In the genomic region with DNA sequence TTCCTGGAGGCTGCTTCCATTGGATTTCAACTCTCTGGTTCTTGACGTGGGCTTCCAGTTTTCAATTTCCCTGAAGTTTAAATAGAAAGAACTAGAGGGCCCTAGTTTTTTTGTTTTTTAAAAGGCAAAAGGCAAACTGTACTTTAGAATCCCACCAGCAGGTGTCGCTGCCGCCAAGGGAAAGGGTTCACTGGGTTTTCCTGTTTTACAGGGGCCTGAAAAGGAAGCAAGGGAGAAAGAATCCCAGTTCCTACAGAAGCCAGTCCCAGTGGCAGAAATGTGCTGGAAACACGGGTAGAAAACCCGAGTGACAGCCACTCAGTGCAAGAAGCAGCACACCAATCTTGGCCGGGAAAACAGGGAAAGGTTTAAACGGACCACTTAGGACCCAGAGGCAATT, we compare ENCODE assay signal across 8 mouse cellular contexts. TPM values are rescaled to one million over a fixed set of nuclear protein-coding genes. Genes with fewer than 3 reads are reported as not detected.
DNase-seq lines count a peak whose midpoint lies in the region; ATAC-seq and TF ChIP-seq lines count a peak whose summit lies in the region.

No protein-coding gene starts in this region.

- DNase-seq in midbrain, embryonic 10.5 days (ENCODE audit: low spot score): peak; percentile 80
- peak; percentile 77 for DNase-seq in hindlimb bud, embryonic 11.5 days (ENCODE audit: extremely low spot score, low read depth, low spot score)
- peak; percentile 95 for DNase-seq in limb, embryonic 11.5 days (ENCODE audit: low spot score)
- peak; percentile 84 to 93 for DNase-seq in right cerebral cortex, adult 2 months (ENCODE audit: low spot score in 2 of 2)
- peak; percentile 64 for DNase-seq in urinary bladder, postnatal 10 days (ENCODE audit: low spot score)

- no peaks in the 10 kb centered on the region for H3K36me3 ChIP-seq in midbrain, embryonic 10.5 days
- H3K36me3 ChIP-seq in midbrain, embryonic 15.5 days (replicated peaks): no peaks in the 10 kb centered on the region
- no peaks in the 10 kb centered on the region for H3K36me3 ChIP-seq in limb, embryonic 11.5 days (ENCODE audit: control insufficient read depth, insufficient read depth, low read length)

- peaks cover 2% of the 10 kb centered on the region; the same call in 1 of the 2 replicates for H3K4me1 ChIP-seq in midbrain, embryonic 10.5 days
- H3K4me1 ChIP-seq in midbrain, embryonic 15.5 days: peaks cover 3% of the 10 kb centered on the region
- H3K4me1 ChIP-seq in bone marrow, adult 2 months (ENCODE audit: control insufficient read depth, insufficient read depth, low read length): no peaks in the 10 kb centered on the region
- no peaks in the 10 kb centered on the region for H3K4me1 ChIP-seq in limb, embryonic 11.5 days (ENCODE audit: control insufficient read depth, insufficient read depth, low read length)

- TF ChIP-seq POLR2A in bone marrow, adult 2 months (IDR thresholded peaks at IDR 0.05; ENCODE audit: borderline replicate concordance, control insufficient read depth, low read depth, low read length): no peak

- no peak overlapping the region for H3K4me3 ChIP-seq in midbrain, embryonic 10.5 days
- H3K4me3 ChIP-seq in midbrain, embryonic 15.5 days: no peak overlapping the region
- H3K4me3 ChIP-seq in bone marrow, adult 2 months (replicated peaks; ENCODE audit: control insufficient read depth, low read depth, low read length): no peak overlapping the region
- H3K4me3 ChIP-seq in limb, embryonic 11.5 days (ENCODE audit: low read depth, low read length): no peak overlapping the region

- H3K27me3 ChIP-seq in midbrain, embryonic 10.5 days (ENCODE audit: low read depth, poor library complexity, severe bottlenecking): no peaks in the 10 kb centered on the region
- no peaks in the 10 kb centered on the region for H3K27me3 ChIP-seq in midbrain, embryonic 15.5 days (replicated peaks)
- no peaks in the 10 kb centered on the region for H3K27me3 ChIP-seq in limb, embryonic 11.5 days (ENCODE audit: control insufficient read depth, insufficient read depth, low read length)

- H3K9me3 ChIP-seq in midbrain, embryonic 10.5 days (replicated peaks): no peaks in the 10 kb centered on the region
- no peaks in the 10 kb centered on the region for H3K9me3 ChIP-seq in midbrain, embryonic 15.5 days
- no peaks in the 10 kb centered on the region for H3K9me3 ChIP-seq in limb, embryonic 11.5 days (ENCODE audit: control insufficient read depth, low read length)

- no peak overlapping the region for H3K4me2 ChIP-seq in midbrain, embryonic 15.5 days
- no peak overlapping the region for H3K4me2 ChIP-seq in limb, embryonic 11.5 days (ENCODE audit: low read depth, severe bottlenecking)

- WGBS in midbrain, embryonic 10.5 days: 11% methylated on average over 7 of the region's 7 CpGs
- WGBS in midbrain, embryonic 15.5 days: 10% methylated on average over 7 of the region's 7 CpGs
- 24% methylated on average over 7 of the region's 7 CpGs for WGBS in bone marrow, adult 2 months
- 10% methylated on average over 7 of the region's 7 CpGs for WGBS in limb, embryonic 11.5 days

- ATAC-seq in midbrain, embryonic 15.5 days (replicated peaks): no peak
- peak; percentile 70 for ATAC-seq in erythroblast, adult 5-6 weeks (replicated peaks; ENCODE audit: low FRiP score, poor library complexity, severe bottlenecking)
- ATAC-seq in limb, embryonic 11.5 days (ENCODE audit: insufficient number of reproducible peaks, low FRiP score, low TSS enrichment, low read depth): no peak

- TF ChIP-seq CTCF in bone marrow, adult 2 months (IDR thresholded peaks at IDR 0.05; ENCODE audit: control insufficient read depth, insufficient read depth, low read length): peak; percentile 79

- H3K27ac ChIP-seq in midbrain, embryonic 10.5 days (replicated peaks): no peak overlapping the region
- H3K27ac ChIP-seq in midbrain, embryonic 15.5 days: no peak overlapping the region
- no peak overlapping the region for H3K27ac ChIP-seq in bone marrow, adult 2 months (ENCODE audit: control insufficient read depth, insufficient read depth, low read depth, low read length, poor library complexity)
- no peak overlapping the region for H3K27ac ChIP-seq in limb, embryonic 11.5 days (replicated peaks; ENCODE audit: low read depth, low read length)

- H3K9ac ChIP-seq in midbrain, embryonic 15.5 days: no peak overlapping the region
- H3K9ac ChIP-seq in limb, embryonic 11.5 days (ENCODE audit: low read length): 0 out of 2 replicates have a peak overlapping the region, but pooled peaks have one; percentile 17

RNA-seq across cellular contexts. Expression of a gene that starts 8.8 kb away (rescaled TPM):
- polyA plus RNA-seq in midbrain, embryonic 10.5 days (2016; fragmentation: Nextera tagmentation; extraction: Ambion mirVana): 276 and 298 TPM in 2 replicates
- polyA plus RNA-seq in midbrain, embryonic 15.5 days (2015; fragmentation: Nextera tagmentation; extraction: Ambion mirVana): 269 and 290 TPM in 2 replicates
- polyA plus RNA-seq in bone marrow, adult 2 months (2011; ENCODE audit: insufficient read depth, insufficient read length, low replicate concordance, missing spikeins): 14.6 and 25.6 TPM in 2 replicates
- total RNA-seq in erythroblast, adult 5-6 weeks (2015; ENCODE audit: low replicate concordance): 9.4 and 14.2 TPM in 2 replicates
- 25.8 and 35.8 TPM in 2 replicates for total RNA-seq in erythroblast, adult 5-6 weeks (2017; ENCODE audit: low replicate concordance)
- polyA plus RNA-seq in limb, embryonic 11.5 days (2014; fragmentation: Nextera tagmentation; extraction: Ambion mirVana): 219 and 224 TPM in 2 replicates

RNA-seq across cellular contexts. Expression of a gene that starts 8.9 kb away (rescaled TPM):
- 3.9 and 4.5 TPM in 2 replicates for polyA plus RNA-seq in midbrain, embryonic 10.5 days (2016; fragmentation: Nextera tagmentation; extraction: Ambion mirVana)
- polyA plus RNA-seq in midbrain, embryonic 15.5 days (2015; fragmentation: Nextera tagmentation; extraction: Ambion mirVana): 13.6 and 14.5 TPM in 2 replicates
- 9.2 and 19.0 TPM in 2 replicates for polyA plus RNA-seq in bone marrow, adult 2 months (2011; ENCODE audit: insufficient read depth, insufficient read length, low replicate concordance, missing spikeins)
- 7.9 and 9.4 TPM in 2 replicates for total RNA-seq in erythroblast, adult 5-6 weeks (2015; ENCODE audit: low replicate concordance)
- 2.5 and 4.5 TPM in 2 replicates for total RNA-seq in erythroblast, adult 5-6 weeks (2017; ENCODE audit: low replicate concordance)
- polyA plus RNA-seq in limb, embryonic 11.5 days (2014; fragmentation: Nextera tagmentation; extraction: Ambion mirVana): 10.6 and 10.8 TPM in 2 replicates

RNA-seq across cellular contexts. Expression of a gene that starts 48.7 kb away (rescaled TPM):
- polyA plus RNA-seq in midbrain, embryonic 10.5 days (2016; fragmentation: Nextera tagmentation; extraction: Ambion mirVana): 23.7 and 27.3 TPM in 2 replicates
- 51.9 and 52.8 TPM in 2 replicates for polyA plus RNA-seq in midbrain, embryonic 15.5 days (2015; fragmentation: Nextera tagmentation; extraction: Ambion mirVana)
- polyA plus RNA-seq in bone marrow, adult 2 months (2011; ENCODE audit: insufficient read depth, insufficient read length, low replicate concordance, missing spikeins): 30.9 and 68.0 TPM in 2 replicates
- 57.8 and 62.9 TPM in 2 replicates for total RNA-seq in erythroblast, adult 5-6 weeks (2015; ENCODE audit: low replicate concordance)
- total RNA-seq in erythroblast, adult 5-6 weeks (2017; ENCODE audit: low replicate concordance): 111 and 174 TPM in 2 replicates
- 24.3 and 26.6 TPM in 2 replicates for polyA plus RNA-seq in limb, embryonic 11.5 days (2014; fragmentation: Nextera tagmentation; extraction: Ambion mirVana)
